16 mouse cellular contexts compared by ENCODE assay signal in genomic region chr6:87021791-87022190, GRCm38 (mm10).
"Had no signal": no experiment of that assay in that cellular context is flagged by ENCODE, and none has a peak within 500 bp of the region (broad histone marks: within the 10 kb centered on the region; RNA-seq: fewer than 3 reads in every experiment).

No protein-coding gene starts in this region.

- H3K27me3 ChIP-seq: lung, embryonic 15.5 days; megakaryocyte, embryonic 14.5 days; midbrain, embryonic 12.5 days; neural tube, embryonic 12.5 days; stomach, embryonic 15.5 days had no signal

- H3K9ac ChIP-seq: liver, postnatal 0 days; lung, embryonic 15.5 days; midbrain, embryonic 12.5 days; neural tube, embryonic 12.5 days; stomach, embryonic 15.5 days had no signal

- H3K4me1 ChIP-seq: lung, embryonic 15.5 days; midbrain, embryonic 12.5 days; neural tube, embryonic 12.5 days; stomach, embryonic 15.5 days had no signal

- H3K9me3 ChIP-seq: lung, embryonic 15.5 days; stomach, embryonic 15.5 days had no signal

- DNase-seq: liver, postnatal 0 days; lung, adult 2 months; lung, postnatal 14 days; lung, postnatal 36 days; midbrain, embryonic 14.5 days; right cerebral cortex, postnatal 14 days; thymus, adult 2 months; thymus, postnatal 25 days; thymus, postnatal 4 days had no signal

- H3K27ac ChIP-seq: lung, embryonic 15.5 days; macrophage; midbrain, embryonic 12.5 days; neural tube, embryonic 12.5 days; stomach, embryonic 15.5 days; stomach, postnatal 0 days had no signal

- H3K4me3 ChIP-seq: lung, embryonic 15.5 days; megakaryocyte, embryonic 14.5 days; midbrain, embryonic 12.5 days; neural tube, embryonic 12.5 days; stomach, embryonic 15.5 days had no signal
